Mouse (Mus musculus) layer of hippocampus, adult 8-10 months (tissue): ENCODE measurements at regions not wholly inside any gene's neighbourhood (a gene's known extent, or its start where the extent isn't known, plus 50 kb on each side); places are given as distances from the start of the nearest gene placed in this dataset.
A peak's percentile ranks its signal among the peaks of the same experiment; 100 is the strongest.

Source experiments
- DNase-seq, 2 experiments: peaks; one replicate each; pipeline ENCODE4 v3.0.0; 2022; ENCODE audit warnings: low spot score in 2 of 2

DNA sequence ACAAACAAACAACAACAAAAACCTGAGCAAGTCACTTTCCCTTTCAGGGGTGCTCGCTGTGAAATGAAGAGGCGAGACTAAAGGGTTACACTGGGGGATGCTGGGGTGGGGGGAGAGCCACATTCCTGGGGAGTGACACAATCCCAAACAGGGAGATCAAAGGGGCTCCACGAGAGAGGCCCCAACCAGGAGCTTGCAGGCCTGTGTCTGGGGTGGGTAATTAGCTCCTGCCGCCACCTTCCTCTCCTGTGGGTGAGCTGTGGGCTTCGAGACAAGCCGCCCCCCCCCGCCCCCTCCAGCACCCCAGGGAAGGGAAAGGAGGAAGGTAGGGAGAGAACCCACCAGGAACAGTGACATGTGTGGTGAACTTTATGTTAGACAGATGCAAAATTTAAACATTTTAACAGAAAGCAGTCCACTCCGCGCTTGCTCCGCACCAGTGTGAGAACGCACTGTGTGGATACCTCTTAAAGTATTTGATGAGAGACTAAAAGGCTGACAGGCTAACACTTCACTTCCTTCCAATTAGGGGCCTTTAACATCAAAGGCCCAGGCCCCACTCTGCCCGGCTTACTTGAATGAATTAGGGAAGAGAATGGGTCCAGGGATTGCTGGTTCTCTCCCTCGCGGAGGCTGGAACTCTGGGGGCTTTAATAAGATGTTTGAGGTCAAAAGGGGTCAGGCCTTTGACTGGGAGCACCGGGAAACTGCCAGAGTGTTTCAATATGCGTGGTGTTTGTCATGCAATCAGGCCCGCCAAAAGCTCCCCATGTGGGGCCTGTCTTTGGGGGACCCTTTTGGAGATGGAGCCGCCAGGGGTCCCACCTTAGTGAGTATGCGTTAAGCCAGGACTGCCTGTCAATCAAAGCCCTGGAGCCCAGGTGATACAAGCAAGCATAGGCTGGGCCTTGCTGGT is 319.6 kb downstream of the Fam49a start:
- DNase-seq, result no peak

DNA sequence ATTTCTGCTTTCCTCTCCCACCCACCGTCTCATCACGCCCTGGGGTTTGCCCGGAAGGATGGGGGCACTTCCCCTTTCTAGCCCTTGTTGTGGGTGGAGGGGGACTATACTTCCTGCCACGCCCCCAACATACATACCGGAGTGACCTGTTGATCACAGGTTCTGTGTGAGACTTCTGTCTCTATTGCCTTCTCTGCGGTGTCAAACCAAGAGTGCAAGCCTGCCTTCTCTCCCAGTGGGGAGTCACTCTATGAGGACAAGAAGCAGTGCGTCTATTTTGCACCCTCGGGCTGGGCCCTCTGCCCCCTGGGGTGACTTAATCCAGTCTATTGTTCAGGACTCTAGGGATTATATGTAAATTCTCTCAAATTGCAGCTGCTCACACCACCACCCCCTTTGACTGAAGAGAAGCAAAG is 318.8 kb downstream of the Fam49a start:
- no peak for DNase-seq

DNA sequence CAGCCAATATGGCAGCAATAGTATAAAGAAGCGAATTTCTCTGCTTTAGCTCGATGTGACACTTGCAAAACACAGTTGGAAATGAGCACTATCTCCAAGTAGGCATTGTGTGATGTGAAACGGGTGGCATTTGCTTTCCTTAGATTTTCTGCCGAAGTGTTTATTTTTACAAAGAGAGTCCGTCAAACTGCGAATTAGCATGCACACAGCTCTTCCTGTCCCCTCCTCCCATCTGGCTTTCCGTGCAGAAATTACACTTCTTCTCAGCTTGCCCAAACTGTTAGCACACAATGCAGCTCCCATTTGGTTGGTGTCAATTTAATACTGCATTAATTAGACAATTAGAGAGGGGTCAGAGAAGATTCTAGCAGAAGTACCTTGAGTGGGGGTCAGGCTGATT is 316.3 kb downstream of the Fam49a start:
- DNase-seq, result peak in 1 of 2 experiments; percentile 17

GRCm38 (mm10) chr12:12570563-12571251 is 308.8 kb downstream of the Fam49a start:
- DNase-seq, result no peak

DNA sequence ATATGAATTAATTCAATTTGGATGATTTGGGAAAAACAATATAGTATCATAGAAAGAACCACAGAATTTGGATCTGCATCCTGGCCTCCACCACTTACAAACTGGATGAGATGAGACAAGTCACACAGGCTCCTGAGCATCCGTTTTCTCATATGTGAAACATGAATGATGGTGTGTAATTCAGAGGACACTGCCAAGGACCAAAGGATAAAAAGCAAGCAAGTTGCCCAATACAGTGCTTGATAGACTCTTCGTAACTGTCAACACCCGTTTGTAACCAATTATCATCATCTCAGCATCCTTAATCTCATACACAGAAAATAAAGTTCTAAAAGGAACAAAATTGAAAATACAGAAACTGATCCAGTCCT is 305.8 kb downstream of the Fam49a start:
- DNase-seq, result no peak

GRCm38 (mm10) chr12:12567058-12567733 is 305.3 kb downstream of the Fam49a start:
- DNase-seq, result peak; percentile 14 to 18

- no peak for DNase-seq
Observed at GRCm38 (mm10) chr12:12562267-12562666, 300.3 kb downstream of the Fam49a start.

DNA sequence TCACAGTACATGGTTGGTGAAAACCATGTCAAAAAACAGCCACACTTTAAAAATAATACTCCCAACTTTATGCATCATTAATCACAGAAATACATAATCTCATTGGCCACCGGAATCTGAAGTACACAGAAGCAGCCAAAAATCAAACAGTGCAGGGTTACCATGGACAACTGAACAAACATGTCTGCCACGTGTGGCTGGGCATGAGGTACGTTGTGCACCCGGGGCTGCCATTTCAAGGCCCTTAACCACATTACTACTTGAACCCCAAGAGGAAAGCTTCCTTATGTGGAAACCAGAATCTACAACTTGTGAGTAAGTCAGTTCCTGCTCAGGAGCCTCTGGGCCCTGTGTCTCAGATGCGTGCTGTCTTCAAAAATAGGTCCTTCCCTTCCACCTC is 289.9 kb downstream of the Fam49a start:
- no peak for DNase-seq

GRCm38 (mm10) chr12:12549649-12550048 is 287.7 kb downstream of the Fam49a start:
- no peak for DNase-seq

DNA sequence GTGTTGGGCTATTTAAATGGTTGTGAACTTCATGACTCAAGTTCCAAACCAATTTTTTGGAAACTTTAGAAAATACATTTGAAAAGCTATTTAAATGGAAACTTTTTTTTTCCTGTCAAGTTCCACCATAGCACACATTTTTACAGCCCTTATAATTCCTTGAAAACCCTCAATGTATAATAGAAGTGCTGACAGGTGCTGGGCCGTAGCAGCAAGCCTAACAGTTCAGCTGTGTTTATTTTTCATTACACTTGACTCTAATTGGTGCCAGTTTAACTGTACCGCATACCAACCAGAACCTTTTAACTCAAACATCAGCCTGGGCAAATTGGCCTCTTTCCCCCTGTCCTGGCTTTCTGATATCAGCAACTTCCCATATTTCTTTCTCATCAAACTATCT is 286.7 kb downstream of the Fam49a start:
- no peak for DNase-seq

GRCm38 (mm10) chr12:12547477-12547876 is 285.5 kb downstream of the Fam49a start:
- no peak for DNase-seq

DNA sequence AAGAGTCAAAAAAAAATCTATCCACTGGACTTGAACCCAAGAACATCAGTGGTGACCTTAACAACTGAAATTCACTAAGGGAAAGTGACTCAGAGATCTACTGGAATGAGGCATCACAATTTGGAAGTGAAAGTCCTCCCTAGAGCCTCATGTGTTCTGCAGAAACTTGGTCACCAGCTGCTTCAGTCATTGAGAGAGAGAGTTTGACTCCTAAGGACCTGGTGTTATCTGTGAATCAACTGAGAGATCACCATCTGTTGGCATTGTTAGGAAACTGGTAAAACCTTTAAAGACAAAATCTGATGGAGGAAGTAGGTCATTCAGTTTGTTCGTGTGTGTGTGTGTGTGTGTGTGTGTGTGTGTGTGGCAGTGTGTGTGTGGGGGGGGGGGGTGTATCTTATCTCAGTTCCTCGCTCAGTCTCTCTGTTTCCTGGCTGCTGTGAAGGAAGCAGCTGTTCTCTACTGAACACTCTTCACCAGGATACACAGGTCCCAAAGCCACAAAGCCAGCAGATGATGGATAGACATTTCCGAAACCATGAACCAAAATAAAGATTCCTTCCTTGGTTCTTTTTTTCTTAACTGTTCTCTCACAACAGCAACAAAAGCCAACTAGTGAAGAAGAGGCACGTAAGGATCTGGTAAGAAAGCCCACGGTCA is 284.6 kb downstream of the Fam49a start:
- no peak for DNase-seq

GRCm38 (mm10) chr12:12541076-12542070 is 279.4 kb downstream of the Fam49a start:
- DNase-seq, result no peak

DNA sequence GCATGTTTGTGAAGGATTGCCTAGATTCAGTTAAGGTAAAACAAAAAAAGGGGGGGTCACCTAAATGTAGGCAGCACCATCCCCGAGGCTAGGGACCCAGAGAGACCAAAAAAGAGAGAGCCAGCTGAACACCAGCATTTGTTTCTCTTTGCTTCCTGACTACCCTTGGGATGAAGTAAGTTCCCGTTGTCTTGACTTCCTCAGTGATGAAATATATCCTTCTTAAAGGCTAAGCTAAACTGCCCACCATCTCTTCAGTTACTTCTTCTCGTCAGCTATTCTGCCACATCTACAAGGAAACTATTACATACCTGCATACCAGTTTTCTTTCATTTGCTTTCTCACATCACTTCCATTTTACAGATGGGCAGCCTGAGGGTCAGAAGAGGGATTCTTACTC is 277.4 kb downstream of the Fam49a start:
- DNase-seq, result no peak

GRCm38 (mm10) chr12:12534779-12535178 is 272.8 kb downstream of the Fam49a start:
- DNase-seq, result no peak

GRCm38 (mm10) chr12:12530796-12531195 is 268.9 kb downstream of the Fam49a start:
- no peak for DNase-seq

GRCm38 (mm10) chr12:12529541-12529940 is 267.6 kb downstream of the Fam49a start:
- DNase-seq, result no peak

DNA sequence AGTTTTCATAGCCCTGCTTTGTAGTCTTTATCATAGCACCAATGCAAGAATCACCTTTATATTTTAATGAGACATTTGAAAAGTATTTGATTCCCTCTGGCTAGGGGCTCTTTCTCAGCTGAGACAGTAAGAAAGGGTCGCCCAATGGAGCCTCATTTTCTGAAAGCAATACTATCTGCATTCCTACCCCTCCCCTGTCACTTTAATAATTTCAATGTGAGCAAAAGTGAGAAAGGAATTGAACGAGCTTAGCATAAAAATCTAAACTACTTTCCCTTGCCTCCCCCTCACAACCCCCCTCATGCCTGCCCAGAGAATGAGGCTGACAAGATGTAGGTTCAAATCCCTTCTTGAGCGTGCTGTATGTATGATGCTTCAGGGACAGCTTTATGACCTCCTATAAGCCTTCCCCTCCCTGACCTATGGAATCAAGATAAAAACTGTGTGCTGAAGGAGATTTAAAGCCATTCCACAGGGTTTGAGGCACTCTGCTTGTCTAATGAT is 266.6 kb downstream of the Fam49a start:
- no peak for DNase-seq

- DNase-seq, result no peak
Observed at GRCm38 (mm10) chr12:12527766-12528477, 266.0 kb downstream of the Fam49a start.

GRCm38 (mm10) chr12:12527366-12527765 is 265.4 kb downstream of the Fam49a start:
- DNase-seq, result no peak
